Mouse (Mus musculus): Measurements from ENCODE around the gene Kcnj9.

Gene Kcnj9

GRCm38 (mm10) chr1:172333512-172333911 is 4.4 kb upstream of the Kcnj9 start:
- no peak for DNase-seq (ENCODE audit: low read depth, low spot score)

- DNase-seq (ENCODE audit: low read depth, low spot score) = no peak
Observed at GRCm38 (mm10) chr1:172332925-172333324, 3.8 kb upstream of the Kcnj9 start.

- DNase-seq (ENCODE audit: low read depth, low spot score) = no peak
Observed at GRCm38 (mm10) chr1:172331422-172331947, 2.4 kb upstream of the Kcnj9 start.

GRCm38 (mm10) chr1:172329616-172330015 is 498 bp upstream of the Kcnj9 start:
- no peak for DNase-seq (ENCODE audit: low read depth, low spot score)

- no peak for DNase-seq (ENCODE audit: low read depth, low spot score)
Observed at GRCm38 (mm10) chr1:172328461-172328860, 657 bp downstream of the Kcnj9 start.

- no peak for DNase-seq (ENCODE audit: low read depth, low spot score)
Observed at GRCm38 (mm10) chr1:172328041-172328440, 1.1 kb downstream of the Kcnj9 start.

- DNase-seq (ENCODE audit: low read depth, low spot score) = no peak
Observed at GRCm38 (mm10) chr1:172327206-172328001, 1.7 kb downstream of the Kcnj9 start.

- no peak for DNase-seq (ENCODE audit: low read depth, low spot score)
Observed at GRCm38 (mm10) chr1:172326684-172327083, 2.4 kb downstream of the Kcnj9 start.

GRCm38 (mm10) chr1:172325680-172326535 is 3.2 kb downstream of the Kcnj9 start:
- peak; percentile 60 for DNase-seq (ENCODE audit: low read depth, low spot score)

- DNase-seq (ENCODE audit: low read depth, low spot score) = peak; percentile 73
Observed at GRCm38 (mm10) chr1:172324725-172325124, 4.4 kb downstream of the Kcnj9 start.

GRCm38 (mm10) chr1:172323801-172324359 is 5.2 kb downstream of the Kcnj9 start:
- DNase-seq (ENCODE audit: low read depth, low spot score) = no peak

- DNase-seq (ENCODE audit: low read depth, low spot score) = no peak
Observed at GRCm38 (mm10) chr1:172323298-172323697, 5.8 kb downstream of the Kcnj9 start.

GRCm38 (mm10) chr1:172322725-172323124 is 6.4 kb downstream of the Kcnj9 start:
- no peak for DNase-seq (ENCODE audit: low read depth, low spot score)

GRCm38 (mm10) chr1:172319921-172320411 is 9.2 kb downstream of the Kcnj9 start:
- no peak for DNase-seq (ENCODE audit: low read depth, low spot score)

GRCm38 (mm10) chr1:172319346-172319745 is 9.8 kb downstream of the Kcnj9 start:
- DNase-seq (ENCODE audit: low read depth, low spot score) = no peak

GRCm38 (mm10) chr1:172318424-172319035 is 10.6 kb downstream of the Kcnj9 start:
- no peak for DNase-seq (ENCODE audit: low read depth, low spot score)

GRCm38 (mm10) chr1:172317946-172318345 is 11.2 kb downstream of the Kcnj9 start:
- DNase-seq (ENCODE audit: low read depth, low spot score) = no peak

- no peak for DNase-seq (ENCODE audit: low read depth, low spot score)
Observed at GRCm38 (mm10) chr1:172317431-172317830, 11.7 kb downstream of the Kcnj9 start.

- DNase-seq (ENCODE audit: low read depth, low spot score) = no peak
Observed at GRCm38 (mm10) chr1:172314911-172315310, 14.2 kb downstream of the Kcnj9 start.

GRCm38 (mm10) chr1:172313613-172314411 is 15.3 kb downstream of the Kcnj9 start:
- DNase-seq (ENCODE audit: low read depth, low spot score) = no peak

All from retina, postnatal 7 days (tissue).